Mouse (Mus musculus) central nervous system, embryonic 18 days (tissue): ENCODE results near the gene Mff. TPM values are rescaled to one million over a fixed set of nuclear protein-coding genes. Genes with fewer than 3 reads are reported as not detected.

Experiments used
- polyA plus RNA-seq: library from polyadenylated mRNA; depleted of rRNA; stranded (reverse); fragments of >200 nt; gene quantifications from 2 replicates; pipeline ENCODE4 v1.2.3, GENCODE M21; 2012; rRNA removed

The Mff gene
- polyA plus RNA-seq: 379 and 394 TPM in 2 replicates

DNA sequence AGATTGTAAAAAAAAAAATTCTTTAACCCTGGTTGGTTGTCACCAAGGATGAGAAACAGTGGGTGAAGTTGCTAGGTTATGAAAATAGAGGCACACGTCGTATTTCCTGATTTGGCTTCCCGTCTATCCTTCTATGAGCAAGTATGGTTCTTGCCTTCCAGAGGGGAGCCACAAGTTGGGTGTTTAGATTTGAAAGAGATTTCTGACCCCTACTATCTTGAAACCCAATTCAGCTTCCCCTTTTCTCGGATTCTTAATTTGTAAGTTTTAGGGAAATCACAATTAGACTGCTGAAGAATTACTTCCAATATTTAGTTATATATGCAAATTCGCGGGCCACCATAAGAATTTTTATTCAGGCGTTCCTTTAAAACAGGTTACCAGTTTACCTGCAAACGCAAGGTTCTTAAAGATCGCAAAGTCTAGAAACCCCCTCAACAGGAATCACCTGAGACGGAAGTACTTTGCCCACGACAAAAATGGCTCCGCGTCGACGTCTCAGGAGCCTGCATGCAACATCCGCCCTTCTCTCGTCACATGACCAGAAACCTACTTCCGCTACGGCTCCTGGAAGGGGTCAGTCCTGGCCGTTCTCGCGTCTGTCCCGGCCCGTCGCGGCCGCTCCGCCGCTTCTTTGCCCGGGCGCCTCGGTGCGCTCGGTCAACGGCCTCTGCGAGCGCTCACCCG is at the start of gene Mff:
TSS of gene Mff (plus strand) at position 552 of the 687 bp plus-strand sequence.

DNA sequence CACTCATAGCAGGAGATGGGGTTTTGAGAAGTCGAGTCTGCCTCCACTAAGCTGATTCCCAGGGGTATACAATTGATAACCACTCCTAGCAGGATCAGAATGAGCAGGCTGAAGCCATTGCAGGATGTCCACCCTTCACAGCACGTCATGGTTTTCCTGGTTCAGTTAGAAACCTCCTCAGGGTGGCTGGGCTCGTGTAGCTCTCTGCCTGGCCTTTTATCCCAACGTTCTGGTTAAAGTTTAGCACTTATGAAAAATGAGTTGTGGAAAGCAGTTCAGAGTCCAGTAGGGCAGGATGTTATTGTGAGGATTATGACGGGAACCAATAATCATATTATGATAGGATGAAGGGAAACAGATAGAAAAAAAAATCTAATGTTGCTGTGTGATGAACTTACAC is 43.6 kb downstream of the Mff start, which contains the start of gene Tm4sf20:
TSS of gene Tm4sf20 (minus strand) at position 193 of the 400 bp plus-strand sequence.

GRCm38 (mm10) chr1:82771022-82771586 is 46.4 kb downstream of the Mff start, which contains the start of gene Gm47791:
Gm47791 (minus strand) TSS chr1:82771243.

Other genes with a start within 250 kb of the Mff start
- gene Col4a4, start 138.0 kb upstream of the Mff start, polyA plus RNA-seq: 0.44 and 0.52 TPM in 2 replicates
- gene Col4a3, start 138.0 kb upstream of the Mff start, polyA plus RNA-seq: 0.26 and 0.32 TPM in 2 replicates
- not detected in 2 replicates for gene Tm4sf20, start 43.6 kb downstream of the Mff start, polyA plus RNA-seq
- gene Gm47791, start 46.4 kb downstream of the Mff start, polyA plus RNA-seq: not detected in 2 replicates
- 54.6 and 57.5 TPM in 2 replicates for gene Agfg1, start 114.6 kb downstream of the Mff start, polyA plus RNA-seq
- 1.8 and 2.0 TPM in 2 replicates for gene A030005L19Rik, start 188.4 kb downstream of the Mff start, polyA plus RNA-seq
- 0.12 and 0.18 TPM in 2 replicates for gene A030014E15Rik, start 200.0 kb downstream of the Mff start, polyA plus RNA-seq
- gene Gm6217, start 206.5 kb downstream of the Mff start, polyA plus RNA-seq: not detected in 2 replicates
- not detected in 2 replicates for gene A030003K21Rik, start 218.5 kb downstream of the Mff start, polyA plus RNA-seq
- not detected in 2 replicates for gene Gm7544, start 231.1 kb downstream of the Mff start, polyA plus RNA-seq
- not detected in 2 replicates for gene Gm47955, start 235.4 kb downstream of the Mff start, polyA plus RNA-seq